Mouse (Mus musculus) yolk sac, embryonic 10.5 days (tissue): ENCODE results near the gene Gm8909.
"Not testable (repeated sequence)": the region's sequence is repeated elsewhere in the genome, so short reads cannot be mapped to it uniquely, and the experiment has no call there.

Experiments
- DNase-seq: peaks from one replicate; pipeline ENCODE4 v3.0.0-alpha.2; 2017; ENCODE audit warnings: low spot score

The Gm8909 gene

GRCm38 (mm10) chr17:36161129-36162051 lies 6.9 kb downstream of the Gm8909 start:
- no peak for DNase-seq

- not testable (repeated sequence) for DNase-seq
Observed at GRCm38 (mm10) chr17:36158264-36158663, 10.1 kb downstream of the Gm8909 start.

GRCm38 (mm10) chr17:36157782-36158181 lies 10.6 kb downstream of the Gm8909 start:
- DNase-seq: not testable (repeated sequence)

- DNase-seq: no peak
Observed at GRCm38 (mm10) chr17:36154271-36155149, 13.8 kb downstream of the Gm8909 start.

- not testable (repeated sequence) for DNase-seq
Observed at GRCm38 (mm10) chr17:36151200-36151599, 17.1 kb downstream of the Gm8909 start.

- DNase-seq: not testable (repeated sequence)
Observed at GRCm38 (mm10) chr17:36148468-36148867, 19.9 kb downstream of the Gm8909 start.

GRCm38 (mm10) chr17:36146937-36147336 lies 21.4 kb downstream of the Gm8909 start:
- DNase-seq: not testable (repeated sequence)

GRCm38 (mm10) chr17:36145861-36146156 lies 22.5 kb downstream of the Gm8909 start:
- DNase-seq: not testable (repeated sequence)

GRCm38 (mm10) chr17:36145111-36145860 lies 23.1 kb downstream of the Gm8909 start:
- no peak for DNase-seq

- not testable (repeated sequence) for DNase-seq
Observed at GRCm38 (mm10) chr17:36136299-36136848, 32.0 kb downstream of the Gm8909 start.

GRCm38 (mm10) chr17:36135421-36136231 lies 32.7 kb downstream of the Gm8909 start:
- not testable (repeated sequence) for DNase-seq

- no peak for DNase-seq
Observed at GRCm38 (mm10) chr17:36131516-36132265, 36.6 kb downstream of the Gm8909 start.

GRCm38 (mm10) chr17:36128968-36129817 lies 39.1 kb downstream of the Gm8909 start, which contains the start of gene Gm7030:
Gm7030 (minus strand) TSS chr17:36129425.
- DNase-seq: not testable (repeated sequence)

- DNase-seq: not testable (repeated sequence)
Observed at GRCm38 (mm10) chr17:36128525-36128924, 39.8 kb downstream of the Gm8909 start.

- not testable (repeated sequence) for DNase-seq
Observed at GRCm38 (mm10) chr17:36124111-36124510, 44.2 kb downstream of the Gm8909 start.

GRCm38 (mm10) chr17:36121352-36122020 lies 46.9 kb downstream of the Gm8909 start, which contains the start of gene Gm19684:
Gm19684 (plus strand) TSS chr17:36121678.
- not testable (repeated sequence) for DNase-seq

GRCm38 (mm10) chr17:36120839-36121238 lies 47.5 kb downstream of the Gm8909 start:
- not testable (repeated sequence) for DNase-seq

GRCm38 (mm10) chr17:36116545-36116944 lies 51.8 kb downstream of the Gm8909 start:
- DNase-seq: not testable (repeated sequence)
